Mouse (Mus musculus) intestine, embryonic 14.5 days (tissue): Measurements from ENCODE around the gene Itpk1. TPM values are rescaled to one million over a fixed set of nuclear protein-coding genes. Genes with fewer than 3 reads are reported as not detected.
A peak's percentile ranks its signal among the peaks of the same experiment; 100 is the strongest.

Source experiments
- ATAC-seq: fragments of 200-750 bp; cut with Nextera tagmentation; replicated peaks from 2 replicates; pipeline ENCODE4 v1.8.0; 2017; ENCODE audit warnings: low read depth, moderate number of reproducible peaks, moderate TSS enrichment, moderate library complexity; ENCODE audit not compliant: low FRiP score, low TSS enrichment
- DNase-seq: peaks from one replicate; pipeline ENCODE4 v3.0.0-alpha.2; 2018; ENCODE audit warnings: low spot score
- H3K27ac ChIP-seq: fragments of 300-500 bp; sonication (generic); 2 replicates; pipeline ENCODE4 v1.5.1; 2014; ENCODE audit warnings: low read depth, mild to moderate bottlenecking, control low read depth
- H3K27me3 ChIP-seq: fragments of 300-500 bp; sonication (generic); replicated peaks from 2 replicates; pipeline ENCODE4 v1.6.1; 2014; ENCODE audit warnings: low read length, control low read depth; ENCODE audit not compliant: control insufficient read depth, insufficient read depth
- H3K36me3 ChIP-seq: fragments of 300-500 bp; sonication (generic); 2 replicates; pipeline ENCODE4 v1.6.1; 2014; ENCODE audit warnings: low read length, control low read depth; ENCODE audit not compliant: control insufficient read depth, insufficient read depth
- H3K4me1 ChIP-seq: fragments of 300-500 bp; sonication (generic); replicated peaks from 2 replicates; pipeline ENCODE4 v1.6.1; 2014; ENCODE audit warnings: low read length, control low read depth, mixed read lengths; ENCODE audit not compliant: control insufficient read depth, insufficient read depth
- H3K4me2 ChIP-seq: fragments of 300-500 bp; sonication (generic); 2 replicates; pipeline ENCODE4 v1.6.1; 2014; ENCODE audit warnings: low read length
- H3K4me3 ChIP-seq: fragments of 300-500 bp; sonication (generic); 2 replicates; pipeline ENCODE4 v1.5.1; 2014; ENCODE audit warnings: low read depth, low read length, control low read depth, mixed read lengths
- H3K9ac ChIP-seq: fragments of 300-500 bp; sonication (generic); 2 replicates; pipeline ENCODE4 v1.6.1; 2014; ENCODE audit warnings: mild to moderate bottlenecking, low read length
- H3K9me3 ChIP-seq: fragments of 300-500 bp; sonication (generic); 2 replicates; pipeline ENCODE4 v1.6.1; 2016; ENCODE audit warnings: low read length, control low read depth; ENCODE audit not compliant: control insufficient read depth
- WGBS: fragments of 180-500 bp; shearing (Covaris S2); extraction: QIAGEN DNeasy Blood & Tissue Kit; methylation state at CpG from one replicate; pipeline ENCODE4 v1.1.7; 2014; 5-methylcytosine and 5-hydroxymethylcytosine counted together
- polyA plus RNA-seq: library from polyadenylated mRNA; unstranded; fragments of >200 nt; fragmentation: Nextera tagmentation; extraction: Ambion mirVana; gene quantifications from 2 replicates; pipeline ENCODE4 v1.2.1, GENCODE M21; 2014

Itpk1 gene
- polyA plus RNA-seq, 1 experiment from 2014 or later: 31.5 TPM

DNA sequence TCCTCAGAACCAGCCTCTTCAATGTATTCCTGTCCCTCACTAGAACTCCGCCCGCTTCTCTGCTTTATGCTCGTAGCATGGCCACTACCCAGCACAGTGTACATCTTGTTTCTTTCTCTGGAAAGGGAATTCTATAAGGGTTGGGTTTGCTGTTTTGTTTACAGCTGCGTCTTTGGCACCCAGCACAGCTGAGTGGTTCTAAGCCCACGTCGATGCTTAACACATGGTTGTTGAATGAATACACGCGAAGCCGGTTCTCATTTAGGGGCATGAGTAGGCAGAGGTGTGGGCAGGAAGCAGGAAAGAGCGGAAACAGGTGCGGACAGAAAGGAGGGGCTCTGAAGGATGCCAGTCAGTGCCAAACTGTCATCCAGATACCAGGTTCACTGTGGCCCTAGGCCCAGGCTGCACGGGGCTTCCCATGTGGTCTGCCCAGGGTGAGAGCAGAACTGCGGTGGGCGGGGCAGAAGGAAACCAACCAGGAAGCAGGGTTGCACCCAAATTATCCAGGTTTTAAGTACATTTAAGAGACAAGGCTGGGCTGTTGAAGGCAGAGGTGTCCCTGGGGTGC is 150.9 kb downstream of the Itpk1 start:
- H3K27ac ChIP-seq: no peak overlapping the region
- H3K36me3 ChIP-seq: no peaks in the 10 kb centered on the region
- H3K4me2 ChIP-seq: no peak overlapping the region
- no peak overlapping the region for H3K9ac ChIP-seq
- 74% methylated on average over 14 of the region's 14 CpGs for WGBS
- peaks cover 24% of the 10 kb centered on the region for H3K27me3 ChIP-seq
- H3K9me3 ChIP-seq: no peaks in the 10 kb centered on the region
- DNase-seq (no peak), ATAC-seq (no peak)
- no peaks in the 10 kb centered on the region for H3K4me1 ChIP-seq
- no peak overlapping the region for H3K4me3 ChIP-seq

DNA sequence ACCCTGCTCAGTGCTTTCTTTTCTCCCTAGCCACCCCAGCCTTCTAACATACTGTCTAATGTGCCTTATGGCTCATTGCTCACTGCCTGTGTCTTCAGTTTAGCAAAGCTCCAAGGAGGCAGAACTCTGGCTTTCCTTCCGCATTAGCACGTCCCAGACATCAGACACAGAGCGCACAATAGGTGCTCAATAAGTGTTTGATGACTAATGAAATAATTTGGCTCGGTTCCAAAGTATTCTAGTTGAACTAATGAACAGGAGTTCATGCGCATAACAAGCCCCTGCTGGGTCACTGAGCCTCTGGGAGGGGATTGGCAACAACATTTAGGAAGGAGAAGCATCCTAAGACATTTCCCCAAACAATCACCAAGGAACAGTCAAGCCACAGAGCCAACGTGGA is 152.7 kb downstream of the Itpk1 start:
- H3K27me3 ChIP-seq: peaks cover 24% of the 10 kb centered on the region
- no peak overlapping the region for H3K4me3 ChIP-seq
- WGBS: 75% methylated on average over 6 of the region's 6 CpGs
- H3K4me1 ChIP-seq: no peaks in the 10 kb centered on the region
- ATAC-seq (no peak), DNase-seq (no peak)
- H3K36me3 ChIP-seq: no peaks in the 10 kb centered on the region
- H3K4me2 ChIP-seq: no peak overlapping the region
- no peak overlapping the region for H3K27ac ChIP-seq
- no peaks in the 10 kb centered on the region for H3K9me3 ChIP-seq
- H3K9ac ChIP-seq: no peak overlapping the region

DNA sequence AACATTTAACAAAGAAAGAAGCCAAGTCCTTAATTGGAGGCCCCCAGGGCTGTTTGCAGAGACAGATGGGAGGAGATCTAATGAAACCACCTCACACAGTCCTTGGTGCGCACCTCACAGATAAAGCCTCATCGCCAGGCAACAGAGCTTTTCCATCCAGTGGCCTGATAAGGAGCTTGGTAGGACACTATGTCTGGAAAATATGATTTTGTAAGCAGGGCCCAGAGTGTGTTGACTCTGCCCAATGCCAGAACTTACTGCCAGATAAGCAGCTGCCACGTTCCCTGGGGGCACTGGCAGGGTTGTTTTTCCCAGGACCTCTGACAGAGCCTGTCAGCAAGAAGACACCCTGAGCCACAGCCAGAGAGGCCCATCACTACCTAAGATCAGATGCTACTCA is 153.5 kb downstream of the Itpk1 start:
- Histone ChIP-seq H3K4me3 (no peak overlapping the region), H3K4me1 (no peaks in the 10 kb centered on the region), H3K36me3 (no peaks in the 10 kb centered on the region), H3K4me2 (no peak overlapping the region), H3K9me3 (no peaks in the 10 kb centered on the region), H3K9ac (no peak overlapping the region), H3K27me3 (peaks cover 24% of the 10 kb centered on the region), H3K27ac (no peak overlapping the region)
- DNase-seq: no peak
- WGBS: 76% methylated on average over 3 of the region's 3 CpGs
- ATAC-seq: no peak

DNA sequence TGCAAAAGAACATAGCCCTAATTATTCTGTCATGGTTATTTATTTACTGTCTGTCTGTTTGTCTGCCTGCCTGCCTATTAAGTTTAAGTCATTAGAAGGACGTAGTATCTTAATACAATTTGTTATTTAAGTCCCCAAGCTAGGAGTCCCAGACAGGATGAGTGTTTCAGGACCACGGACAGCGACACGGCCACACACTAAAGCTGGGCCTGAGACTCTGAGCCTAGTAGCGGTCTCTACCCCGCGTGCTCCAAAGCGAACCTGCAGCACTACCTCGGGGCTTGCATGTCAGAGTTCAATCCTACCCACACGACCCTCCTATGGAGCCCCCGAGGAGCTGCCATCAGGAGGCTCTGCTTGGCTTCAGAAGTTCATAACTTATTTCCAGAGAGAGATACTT is 154.2 kb downstream of the Itpk1 start:
- Histone ChIP-seq H3K9me3 (no peaks in the 10 kb centered on the region), H3K4me1 (no peaks in the 10 kb centered on the region), H3K36me3 (no peaks in the 10 kb centered on the region), H3K27ac (no peak overlapping the region), H3K27me3 (peaks cover 20% of the 10 kb centered on the region), H3K4me2 (no peak overlapping the region), H3K9ac (no peak overlapping the region), H3K4me3 (no peak overlapping the region)
- no peak for ATAC-seq
- 2% methylated on average over 11 of the region's 11 CpGs for WGBS
- DNase-seq: peak; percentile 97

DNA sequence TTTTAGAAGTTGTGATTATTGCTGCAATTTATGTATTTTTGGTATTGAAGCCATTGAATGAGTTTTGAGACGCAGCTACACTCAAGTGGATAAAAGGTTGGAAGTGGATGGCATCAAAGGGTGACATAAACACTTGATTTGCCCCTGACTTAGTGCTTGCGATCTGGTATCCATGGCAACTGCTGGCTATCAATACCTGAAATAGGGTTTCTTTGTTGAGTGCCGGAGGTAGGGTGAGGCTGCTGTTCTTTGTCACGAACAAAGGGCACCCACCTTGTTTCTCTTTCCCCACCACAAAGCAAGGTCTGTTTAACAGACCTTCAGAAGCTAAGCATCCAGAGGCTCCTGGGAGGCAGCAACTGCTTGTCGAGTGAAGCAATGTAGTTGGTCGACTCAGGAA is 159.6 kb downstream of the Itpk1 start:
- WGBS: 65% methylated on average over 6 of the region's 6 CpGs
- Histone ChIP-seq H3K27me3 (no peaks in the 10 kb centered on the region), H3K4me3 (no peak overlapping the region), H3K9ac (no peak overlapping the region), H3K4me2 (no peak overlapping the region), H3K9me3 (no peaks in the 10 kb centered on the region), H3K36me3 (no peaks in the 10 kb centered on the region), H3K4me1 (no peaks in the 10 kb centered on the region), H3K27ac (no peak overlapping the region)
- DNase-seq (no peak), ATAC-seq (no peak)

DNA sequence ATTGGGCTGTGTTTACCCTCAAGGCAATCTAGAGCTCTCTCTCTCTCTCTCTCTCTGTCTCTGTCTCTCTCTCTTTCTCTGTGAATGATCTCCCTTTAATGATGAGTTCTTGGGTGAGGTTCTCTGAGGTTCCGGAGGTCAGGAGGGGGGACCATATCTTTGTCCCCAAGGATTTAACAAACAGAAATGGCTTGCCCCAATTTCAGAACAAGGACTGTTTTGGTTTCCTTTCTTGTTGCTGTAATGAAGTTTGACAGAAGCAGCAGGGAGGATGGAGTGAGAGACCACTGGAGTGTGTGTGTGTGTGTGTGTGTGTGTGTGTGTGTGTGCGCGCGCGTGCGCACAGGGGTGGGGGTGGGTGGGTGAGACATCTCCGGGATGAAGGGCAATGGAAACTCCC is 163.6 kb downstream of the Itpk1 start:
- no peaks in the 10 kb centered on the region for H3K4me1 ChIP-seq
- no peak overlapping the region for H3K4me2 ChIP-seq
- no peaks in the 10 kb centered on the region for H3K9me3 ChIP-seq
- no peak overlapping the region for H3K4me3 ChIP-seq
- no peak overlapping the region for H3K9ac ChIP-seq
- no peak for DNase-seq
- no peak overlapping the region for H3K27ac ChIP-seq
- no peak for ATAC-seq
- 96% methylated on average over 7 of the region's 7 CpGs for WGBS
- no peaks in the 10 kb centered on the region for H3K27me3 ChIP-seq
- no peaks in the 10 kb centered on the region for H3K36me3 ChIP-seq

DNA sequence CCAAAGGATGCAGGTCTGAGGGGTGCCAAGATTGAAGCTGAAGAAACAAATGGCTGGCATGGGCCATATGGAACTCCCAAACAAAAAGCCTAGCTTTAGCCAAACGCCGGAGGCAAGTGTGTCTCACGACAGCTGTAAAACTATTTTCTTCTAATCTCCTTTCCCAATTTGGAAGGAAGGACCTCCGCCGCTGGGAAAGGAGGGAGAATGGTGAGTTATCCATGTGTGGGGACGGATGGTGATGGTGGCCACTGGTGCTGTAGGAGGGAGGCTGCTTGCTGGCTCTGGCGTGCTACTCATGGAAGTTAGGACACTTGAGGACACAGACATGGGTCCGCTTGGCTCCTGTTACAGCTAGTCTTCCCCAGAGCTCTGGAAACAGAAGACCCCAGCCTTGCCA is 164.5 kb downstream of the Itpk1 start:
- no peaks in the 10 kb centered on the region for H3K27me3 ChIP-seq
- no peak overlapping the region for H3K27ac ChIP-seq
- no peak overlapping the region for H3K4me3 ChIP-seq
- H3K9me3 ChIP-seq: no peaks in the 10 kb centered on the region
- no peak overlapping the region for H3K4me2 ChIP-seq
- 55% methylated on average over 8 of the region's 8 CpGs for WGBS
- DNase-seq (no peak), ATAC-seq (no peak)
- H3K4me1 ChIP-seq: no peaks in the 10 kb centered on the region
- H3K36me3 ChIP-seq: no peaks in the 10 kb centered on the region
- H3K9ac ChIP-seq: no peak overlapping the region

DNA sequence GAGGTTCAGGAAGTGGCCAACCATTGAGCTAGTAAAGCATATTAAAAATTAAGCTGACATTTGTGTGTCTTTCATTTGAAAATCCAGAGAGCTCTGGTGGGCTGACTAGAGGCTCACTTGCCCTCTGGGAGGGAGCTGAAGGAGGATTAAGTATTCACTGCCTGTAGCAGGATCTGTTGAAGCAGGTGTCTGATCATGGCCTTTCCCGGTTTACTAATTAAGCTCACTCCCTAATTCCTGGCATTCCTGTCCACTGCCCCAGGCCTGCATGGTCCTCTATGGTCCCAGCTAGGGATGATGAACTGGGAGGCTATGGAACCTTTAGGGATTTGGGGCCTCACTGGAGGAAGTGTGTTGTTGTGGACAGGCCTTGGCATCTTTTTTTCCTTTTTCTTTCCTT is 168.9 kb downstream of the Itpk1 start:
- 63% methylated on average over 1 of the region's 1 CpGs for WGBS

DNA sequence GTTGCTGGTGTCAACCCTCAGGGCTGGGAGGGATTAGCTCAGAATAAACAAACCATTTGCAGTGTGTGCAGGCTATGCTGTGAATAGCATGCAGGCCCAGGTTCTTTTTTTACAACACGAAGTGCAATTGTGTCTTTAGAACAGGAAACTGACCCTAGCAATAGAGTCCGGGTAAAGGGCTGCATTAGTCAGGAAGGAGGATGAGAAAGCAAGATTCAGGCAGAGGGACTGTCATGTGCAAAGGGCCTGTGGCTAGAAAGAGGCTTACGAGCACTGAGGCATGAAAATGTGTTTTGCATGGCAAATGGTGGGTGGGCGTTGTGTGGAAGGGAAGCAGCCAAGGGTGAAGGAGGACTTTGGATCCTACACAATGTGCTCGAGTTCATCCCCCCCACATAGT is 176.7 kb downstream of the Itpk1 start:
- WGBS: 60% methylated on average over 5 of the region's 5 CpGs
- H3K4me3 ChIP-seq: no peak overlapping the region

More for the DNA sequence above, 168.9 kb downstream of the Itpk1 start:
- Histone ChIP-seq H3K9ac (no peak overlapping the region), H3K4me1 (no peaks in the 10 kb centered on the region), H3K27me3 (no peaks in the 10 kb centered on the region), H3K36me3 (no peaks in the 10 kb centered on the region), H3K27ac (no peak overlapping the region), H3K9me3 (no peaks in the 10 kb centered on the region), H3K4me3 (no peak overlapping the region), H3K4me2 (no peak overlapping the region)
- DNase-seq: no peak
- ATAC-seq: no peak

More for the DNA sequence above, 176.7 kb downstream of the Itpk1 start:
- H3K27me3 ChIP-seq: no peaks in the 10 kb centered on the region
- H3K4me1 ChIP-seq: no peaks in the 10 kb centered on the region
- H3K27ac ChIP-seq: no peak overlapping the region
- H3K9ac ChIP-seq: no peak overlapping the region
- ATAC-seq: no peak
- no peaks in the 10 kb centered on the region for H3K9me3 ChIP-seq
- no peaks in the 10 kb centered on the region for H3K36me3 ChIP-seq
- no peak for DNase-seq
- no peak overlapping the region for H3K4me2 ChIP-seq
